Mouse (Mus musculus) left cerebral cortex, adult 11 months (tissue): ENCODE data around the gene Usp25.

Experiments used
- DNase-seq: peaks from one replicate; pipeline ENCODE4 v3.0.0; 2022; ENCODE audit warnings: low spot score

Usp25 gene

DNA sequence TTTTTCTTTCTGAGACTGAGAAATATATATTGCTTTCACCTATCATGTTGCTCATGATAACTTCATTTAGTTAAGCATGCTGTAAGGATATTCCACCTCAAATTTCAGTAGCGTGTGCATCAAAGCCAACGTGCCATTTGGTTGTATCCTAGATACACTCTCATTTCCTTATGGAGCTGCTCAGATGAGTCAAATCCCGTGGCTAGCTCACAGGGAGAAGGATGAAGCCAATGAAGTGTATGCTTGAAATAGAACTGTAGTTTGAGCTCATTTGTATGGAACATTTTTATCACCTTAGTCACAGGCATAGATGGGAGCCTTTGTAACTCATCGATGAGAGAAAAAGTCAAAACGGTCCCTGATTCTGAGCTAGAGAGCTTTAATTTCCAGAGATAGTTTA is 20.8 kb downstream of the Usp25 start:
- DNase-seq, result no peak

DNA sequence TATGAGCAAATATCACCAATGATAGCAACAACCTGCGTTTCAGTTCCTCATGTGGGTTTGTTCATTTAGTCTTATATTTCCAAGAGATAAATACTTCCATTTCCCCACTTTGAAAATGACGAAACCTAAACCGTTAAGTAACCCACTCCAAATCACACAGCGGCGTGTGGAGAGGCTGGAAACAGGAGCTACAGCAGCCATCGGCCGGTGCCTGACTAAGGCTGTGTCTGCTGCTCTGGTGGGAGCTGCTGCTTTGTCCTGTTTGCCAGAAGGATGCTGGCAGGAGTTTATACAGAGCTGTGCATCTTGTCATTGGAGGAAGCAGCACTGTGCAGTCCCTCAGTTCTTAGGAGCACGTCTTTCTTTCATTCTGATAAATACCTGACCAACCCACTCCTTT is 21.2 kb downstream of the Usp25 start:
- DNase-seq, result no peak

DNA sequence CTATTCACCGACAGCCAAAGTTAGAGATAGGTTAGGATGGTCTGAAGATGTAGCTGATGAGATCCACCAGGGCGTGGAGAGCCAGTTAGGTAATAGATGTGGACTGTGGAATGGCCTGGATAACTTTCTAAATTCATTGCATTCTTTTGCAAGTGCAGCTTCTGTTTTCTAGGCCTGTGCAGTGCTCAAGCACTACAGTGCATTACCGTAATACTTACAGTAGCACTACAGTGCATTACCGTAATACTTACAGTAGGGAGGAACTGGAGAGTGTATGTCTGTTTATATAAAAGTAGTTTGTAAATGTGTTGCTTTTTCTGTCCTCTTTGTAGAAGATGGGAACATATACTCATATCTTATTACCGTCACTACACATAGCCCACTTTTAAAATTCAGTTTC is 28.1 kb downstream of the Usp25 start:
- no peak for DNase-seq

DNA sequence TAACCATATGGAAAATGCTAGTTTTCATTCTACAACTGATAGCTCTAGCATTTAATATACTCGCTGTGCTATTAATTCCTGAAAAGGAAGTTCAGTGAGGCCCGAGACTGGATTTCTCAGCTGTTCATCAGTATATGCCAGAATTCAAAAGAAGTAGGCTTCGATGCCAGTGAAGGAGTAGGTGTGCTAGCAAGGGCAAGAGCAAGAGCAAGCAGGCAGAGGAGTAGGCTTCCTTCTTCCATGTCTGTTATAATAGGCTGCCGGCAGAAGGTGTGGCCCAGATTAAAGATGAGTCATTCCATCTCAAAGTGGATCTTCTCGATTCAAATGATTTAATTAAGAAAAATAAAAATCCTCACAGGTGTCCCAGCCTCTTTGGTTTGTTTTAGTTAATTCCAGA is 30.0 kb downstream of the Usp25 start:
- DNase-seq, result no peak

DNA sequence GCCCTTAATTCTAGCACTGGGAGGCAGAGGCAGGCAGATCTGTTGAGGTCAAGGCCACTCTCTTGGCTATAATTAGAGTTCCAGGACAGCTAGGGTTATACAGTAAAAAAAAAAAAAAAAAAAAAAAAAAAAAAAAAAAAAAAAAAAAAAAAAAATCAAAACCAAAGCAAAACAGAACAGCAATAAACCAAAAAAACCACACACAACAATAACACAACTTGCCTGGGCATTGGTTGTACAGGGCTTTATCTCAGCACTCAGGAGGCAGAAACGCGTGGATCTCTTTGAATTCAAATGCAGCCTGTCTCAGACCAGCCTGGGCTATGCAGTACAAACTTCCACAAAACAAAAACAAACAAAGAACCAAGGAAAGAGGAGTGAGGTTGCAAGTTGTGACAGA is 40.7 kb downstream of the Usp25 start:
- no peak for DNase-seq

DNA sequence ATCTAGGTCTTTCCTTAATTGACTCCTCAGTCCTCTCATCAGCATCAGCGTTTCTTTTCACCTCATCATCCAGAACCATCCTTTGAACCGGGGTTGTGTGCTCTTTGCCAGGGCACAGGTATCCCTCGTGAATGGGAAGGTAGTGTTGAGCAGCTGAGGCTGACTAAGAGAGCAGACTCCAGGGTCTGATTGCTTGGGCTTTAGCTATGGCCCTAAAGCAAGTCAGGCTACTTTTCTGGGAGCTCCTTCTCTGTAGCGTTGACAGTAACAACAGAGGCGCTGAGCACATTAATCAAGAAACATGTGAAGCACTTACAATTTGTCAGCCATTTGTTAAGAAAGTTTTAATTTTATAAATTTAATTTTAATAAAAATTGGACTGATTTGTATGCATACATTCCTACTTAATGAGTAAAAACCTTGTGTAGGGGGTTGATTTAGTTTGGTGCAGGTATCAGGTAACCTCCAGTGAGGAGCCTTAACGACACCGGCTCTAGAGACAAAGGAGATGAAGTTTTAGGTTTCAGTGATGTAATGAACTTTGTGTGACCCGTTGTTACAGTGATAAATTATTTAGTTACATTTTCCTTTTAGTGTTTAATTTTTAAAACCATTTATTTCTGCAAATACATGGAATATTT is 42.1 kb downstream of the Usp25 start:
- no peak for DNase-seq

DNA sequence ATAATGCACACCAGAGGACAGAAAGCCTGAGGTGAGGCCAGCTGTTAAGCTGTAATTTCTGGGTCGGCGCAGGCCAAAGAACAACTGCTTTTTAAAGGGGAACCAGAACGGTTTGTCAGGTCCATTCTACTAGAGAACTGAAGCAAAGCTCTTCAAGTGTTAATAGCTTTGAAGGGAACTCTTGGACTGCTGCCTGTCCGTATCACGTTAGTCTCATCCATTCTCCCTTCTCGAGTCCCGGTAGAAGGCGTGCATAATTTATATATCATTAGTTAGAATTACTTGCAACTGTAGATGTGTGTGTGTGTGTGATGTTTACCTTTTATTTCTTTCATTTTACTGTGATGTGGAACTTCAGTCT is 42.6 kb downstream of the Usp25 start:
- no peak for DNase-seq

DNA sequence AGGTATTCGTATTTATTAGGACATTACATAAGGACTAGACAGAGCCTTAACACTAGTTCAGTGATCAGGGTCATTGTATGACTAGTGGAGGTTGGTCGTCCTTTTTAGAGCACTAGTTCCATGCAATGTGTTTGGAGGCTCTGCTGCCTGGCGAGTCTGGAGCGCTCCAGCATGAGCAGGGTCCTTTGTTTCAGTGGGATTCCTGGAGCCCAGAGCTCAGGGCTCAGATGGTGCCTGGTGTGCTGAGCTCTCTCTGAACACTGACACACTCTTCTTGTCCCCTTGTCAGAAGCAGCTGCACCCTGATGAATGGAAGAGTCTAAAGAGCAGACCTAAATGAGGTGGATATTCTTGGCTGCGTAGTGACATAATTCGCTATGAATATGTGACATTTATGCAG is 45.1 kb downstream of the Usp25 start:
- peak; percentile 10 for DNase-seq

DNA sequence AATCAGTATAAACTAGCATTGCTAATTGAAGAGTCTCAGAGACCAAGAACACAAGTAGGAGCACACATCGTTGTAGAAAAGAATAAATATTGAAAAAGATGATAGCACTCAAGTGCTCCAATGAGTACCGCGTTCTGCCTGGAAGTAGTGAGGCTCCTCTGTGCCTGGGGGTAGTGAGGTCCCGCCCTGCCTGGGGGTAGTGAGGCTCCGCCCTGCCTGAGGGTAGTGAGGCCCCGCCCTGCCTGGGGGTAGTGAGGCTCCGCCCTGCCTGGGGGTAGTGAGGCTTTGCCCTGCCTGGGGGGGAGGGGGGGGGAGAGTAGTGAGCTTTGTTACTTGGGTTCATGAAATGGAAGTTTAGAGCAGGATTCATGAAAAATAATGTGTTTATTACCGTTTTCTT is 46.7 kb downstream of the Usp25 start:
- no peak for DNase-seq

DNA sequence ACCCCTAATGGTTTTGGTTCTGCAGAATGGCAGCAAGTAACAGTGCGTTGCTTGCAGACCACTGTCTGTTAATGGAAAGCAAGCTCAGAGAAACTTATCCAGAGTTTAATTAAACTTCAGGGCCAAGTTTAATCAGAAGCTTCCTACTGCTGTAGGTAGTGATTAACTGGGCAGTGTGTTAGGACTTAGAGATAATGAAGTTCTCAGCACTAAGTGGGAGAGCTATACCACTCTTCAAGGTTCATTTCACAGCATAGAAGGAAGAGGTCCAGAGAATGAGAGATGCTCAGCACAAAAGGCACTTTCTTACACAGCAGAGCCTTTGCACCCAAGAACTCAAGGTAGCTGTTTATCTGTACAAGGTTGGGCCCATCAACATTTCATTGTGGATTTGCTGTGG is 50.4 kb downstream of the Usp25 start:
- DNase-seq, result no peak

DNA sequence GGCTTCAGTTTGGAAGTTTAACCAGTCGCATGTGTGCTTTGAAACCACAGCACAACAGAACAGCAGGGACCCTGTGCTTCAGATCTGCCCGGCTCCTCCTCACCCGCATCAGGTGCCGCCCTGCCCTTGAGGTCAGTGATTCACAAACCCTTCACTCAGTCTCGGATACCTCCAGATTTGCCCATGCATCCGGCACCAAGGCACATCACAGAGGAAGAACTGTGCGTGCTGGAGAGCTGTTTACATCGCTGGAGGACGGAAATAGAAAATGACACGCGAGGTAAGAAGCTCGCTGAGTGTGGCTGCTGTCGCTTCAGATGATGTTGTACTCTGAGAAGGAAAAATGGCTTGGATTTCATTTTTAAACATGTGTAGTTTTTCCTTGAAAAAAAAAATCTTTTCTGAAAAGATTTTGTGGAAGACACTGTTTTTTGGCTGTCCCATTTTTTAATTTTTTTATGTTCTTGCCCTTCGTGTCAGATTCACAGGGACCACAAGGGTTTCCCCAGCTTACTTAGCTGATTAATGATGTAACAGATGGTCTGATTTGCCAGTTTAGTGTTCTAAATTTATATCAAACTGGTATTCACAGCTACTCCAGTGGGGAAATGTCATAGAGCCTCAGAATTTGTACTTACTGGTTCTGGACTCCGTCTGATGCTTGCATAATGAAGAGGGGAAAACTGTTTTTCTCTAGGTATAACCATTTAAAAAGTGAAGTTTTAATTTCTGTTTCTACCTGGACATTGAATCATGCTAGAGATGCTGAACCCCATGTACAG is 63.6 kb downstream of the Usp25 start:
- DNase-seq, result peak; percentile 22

DNA sequence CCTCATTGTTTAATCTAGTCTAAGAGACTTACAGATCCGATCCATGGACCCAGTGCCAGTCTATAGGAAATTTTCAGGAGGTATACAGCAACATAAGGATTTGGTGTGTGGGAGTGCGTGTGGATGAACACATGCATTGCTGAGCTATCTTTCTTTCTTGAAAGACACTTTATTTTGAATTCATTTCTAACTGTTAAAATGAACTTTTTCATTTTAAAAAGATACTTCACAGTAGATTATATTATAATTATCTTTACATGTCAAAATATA is 64.2 kb downstream of the Usp25 start:
- peak; percentile 12 for DNase-seq

DNA sequence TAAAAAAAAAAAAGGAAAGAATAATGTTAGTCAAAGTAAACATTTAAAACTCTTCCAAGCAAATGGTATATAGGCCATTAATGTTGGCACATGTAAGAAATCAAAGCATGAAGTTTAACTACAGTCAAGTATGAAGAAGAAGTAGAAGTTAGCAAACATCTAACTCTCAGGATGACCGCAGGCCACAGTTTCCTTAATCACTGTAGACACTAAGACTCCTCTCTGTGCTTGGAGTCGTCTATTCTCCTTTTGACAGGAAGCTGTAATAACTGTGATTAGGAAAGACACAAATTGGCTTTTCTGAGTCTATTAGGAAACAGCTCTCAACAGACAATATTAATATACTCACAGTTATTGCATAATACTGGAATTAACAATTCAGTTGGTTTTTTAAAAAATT is 70.6 kb downstream of the Usp25 start:
- no peak for DNase-seq

DNA sequence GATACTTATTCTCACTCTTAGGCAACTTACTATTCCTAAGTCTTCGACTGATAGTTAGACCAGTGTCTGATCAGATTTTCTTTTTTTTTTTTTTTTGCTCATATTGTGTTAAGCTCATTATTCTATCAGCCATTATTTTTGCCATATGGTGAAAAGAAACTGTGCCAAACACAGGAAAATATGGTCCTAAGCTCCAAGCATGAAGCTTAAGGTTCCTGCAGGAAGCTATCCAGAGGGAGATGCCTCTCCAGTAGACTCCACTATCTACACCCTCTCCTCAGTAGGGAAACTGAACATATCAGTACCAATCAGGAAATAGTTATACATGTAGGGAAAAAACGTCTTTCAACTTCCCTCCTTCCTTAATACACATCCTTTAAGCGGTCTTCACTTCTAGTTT is 76.3 kb downstream of the Usp25 start:
- no peak for DNase-seq

DNA sequence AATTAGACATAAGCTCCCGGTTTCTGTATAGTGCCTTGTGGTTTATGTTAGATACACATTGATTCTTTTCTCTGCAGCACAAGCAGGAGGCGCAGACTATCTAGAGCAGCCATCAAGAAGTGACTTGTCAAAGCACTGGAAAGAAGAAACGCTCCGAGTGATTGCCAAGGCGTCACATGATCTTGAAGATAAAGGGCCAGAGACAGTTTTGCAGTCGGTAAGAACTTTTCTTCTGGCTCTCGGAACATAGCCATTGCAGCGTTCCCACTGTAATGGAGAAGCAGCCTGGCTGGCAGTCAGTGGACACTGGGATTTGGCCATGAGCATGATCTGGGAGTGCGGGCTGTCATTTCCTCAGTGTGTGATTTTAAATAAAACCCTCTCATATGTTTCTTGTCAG is 80.0 kb downstream of the Usp25 start:
- DNase-seq, result no peak

DNA sequence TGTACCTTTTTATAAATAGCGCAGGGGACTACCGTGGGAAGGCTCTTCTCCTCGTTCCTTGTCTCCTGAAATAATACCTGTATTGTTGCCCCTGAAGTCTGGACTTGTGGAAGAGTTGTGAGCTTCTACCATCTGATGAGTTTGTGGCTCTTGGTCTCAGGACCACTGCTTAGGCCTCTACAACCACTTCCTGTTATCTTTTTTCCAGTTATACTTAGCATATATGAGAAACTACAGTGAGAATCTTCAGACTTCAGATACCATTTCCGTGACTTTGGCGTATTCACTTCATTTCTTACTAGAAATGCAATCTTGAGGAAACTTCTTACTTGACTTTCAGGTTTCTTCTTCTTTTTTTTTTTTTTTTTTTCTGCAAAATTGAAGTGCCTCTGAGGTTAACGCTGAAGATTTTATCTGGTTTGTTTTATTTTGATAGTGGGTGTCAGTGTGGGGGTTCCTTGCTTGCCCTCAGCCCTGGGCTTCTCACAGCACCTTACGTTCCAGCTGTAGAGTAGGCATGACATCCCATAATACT is 81.6 kb downstream of the Usp25 start:
- no peak for DNase-seq

DNA sequence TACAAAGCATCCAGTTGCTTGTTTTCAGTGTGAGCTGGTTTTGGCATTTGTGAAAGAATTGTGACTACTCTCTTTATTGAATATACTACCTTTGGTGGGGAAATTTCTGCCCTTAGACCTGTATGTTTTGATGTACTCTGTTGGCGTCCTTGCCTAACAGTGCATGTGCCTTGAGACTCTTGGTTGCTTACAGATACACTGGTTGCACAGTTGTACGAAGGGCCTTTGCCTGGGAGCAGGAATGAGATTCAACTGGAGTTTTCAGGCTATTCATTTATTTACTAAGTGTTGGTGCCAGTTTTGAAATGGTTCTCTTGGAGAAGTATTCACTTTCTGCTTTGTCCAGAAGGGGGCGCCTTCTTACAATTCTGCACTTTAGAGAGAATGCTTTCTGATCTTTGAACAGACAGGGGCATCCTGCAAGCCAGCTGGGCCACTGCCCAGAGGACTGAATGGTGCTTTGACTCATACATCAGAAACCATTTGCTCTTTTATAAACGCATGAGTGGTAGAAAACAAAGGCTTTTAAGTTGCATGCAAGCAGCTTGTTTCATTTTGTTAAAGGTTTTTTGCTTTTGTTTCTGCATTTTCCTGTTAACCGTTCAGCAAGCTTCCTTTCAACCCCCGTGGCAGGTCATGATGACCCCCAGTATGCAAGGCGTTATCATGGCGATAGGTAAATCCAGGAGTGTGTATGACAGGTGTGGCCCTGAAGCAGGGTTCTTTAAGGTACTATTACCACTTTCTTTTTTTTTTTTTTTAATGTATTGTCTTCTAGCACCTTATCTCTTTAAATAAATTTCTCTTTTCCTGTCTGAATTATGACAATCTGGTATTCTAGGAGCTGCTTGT is 85.7 kb downstream of the Usp25 start:
- peak; percentile 80 for DNase-seq

DNA sequence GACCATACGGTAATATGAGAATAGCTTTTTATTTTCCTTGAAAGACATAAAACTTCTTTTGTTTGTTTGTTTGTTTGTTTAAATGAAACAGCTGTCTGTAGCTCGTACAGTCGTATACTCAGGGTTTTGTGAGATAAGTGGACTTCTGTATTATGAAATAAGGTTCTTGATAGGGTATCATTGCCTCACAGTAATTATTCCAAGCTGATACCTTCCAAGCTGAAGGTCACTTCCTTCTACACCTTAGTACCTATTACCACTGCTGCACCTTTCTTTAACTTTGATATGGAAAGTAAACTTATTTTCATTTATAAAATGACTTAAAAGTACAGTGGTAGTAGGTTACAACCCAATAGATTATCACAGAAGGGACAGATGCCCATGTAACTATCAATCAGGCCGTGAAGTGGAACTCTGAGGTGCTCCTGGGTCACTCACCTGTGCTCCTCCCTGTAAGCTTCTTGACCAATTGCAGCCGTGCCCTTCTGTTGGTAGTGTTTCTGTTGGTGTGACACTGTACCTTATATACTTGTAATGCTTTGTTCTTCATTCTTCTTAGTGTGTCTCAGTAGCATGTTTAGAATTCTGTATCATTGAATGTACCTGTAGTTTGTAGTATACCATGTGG is 90.2 kb downstream of the Usp25 start:
- DNase-seq, result no peak

DNA sequence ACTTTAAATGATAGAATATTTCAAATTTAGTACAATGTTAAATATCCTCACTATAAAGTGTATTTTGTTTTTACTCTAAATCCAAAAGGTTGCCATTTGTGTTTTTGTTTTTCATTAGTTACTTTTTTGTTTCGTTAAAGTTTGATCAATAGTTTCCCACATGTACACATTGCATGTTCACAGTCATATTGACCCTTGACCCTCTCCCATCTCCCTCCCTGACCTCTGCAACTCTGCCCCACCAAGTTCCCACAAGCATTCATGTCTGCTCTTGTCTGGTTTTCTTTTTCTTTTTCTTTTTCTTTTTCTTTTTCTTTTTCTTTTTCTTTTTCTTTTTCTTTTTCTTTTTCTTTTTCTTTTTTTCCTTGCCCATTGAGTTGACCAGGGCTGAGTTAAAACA is 97.8 kb downstream of the Usp25 start:
- DNase-seq, result no peak

DNA sequence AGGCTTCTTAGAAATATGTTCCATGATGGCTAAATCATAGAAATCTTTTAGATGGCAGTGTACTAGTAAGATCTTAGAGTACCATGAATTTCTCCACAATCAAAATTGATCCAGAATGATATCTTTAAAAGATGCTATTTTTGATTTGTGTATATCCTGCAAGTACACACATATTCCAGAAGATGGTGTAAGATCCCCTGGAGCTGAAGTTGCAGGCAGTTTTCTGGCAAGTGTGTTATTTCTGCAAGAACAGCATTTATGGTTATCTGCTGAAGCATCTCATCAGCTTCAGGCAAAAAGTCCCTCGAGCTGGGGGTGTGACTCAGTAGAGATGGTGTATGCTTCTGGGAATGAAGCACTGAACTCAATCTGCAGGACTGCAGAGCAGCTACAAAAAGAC is 112.4 kb downstream of the Usp25 start:
- no peak for DNase-seq

DNA sequence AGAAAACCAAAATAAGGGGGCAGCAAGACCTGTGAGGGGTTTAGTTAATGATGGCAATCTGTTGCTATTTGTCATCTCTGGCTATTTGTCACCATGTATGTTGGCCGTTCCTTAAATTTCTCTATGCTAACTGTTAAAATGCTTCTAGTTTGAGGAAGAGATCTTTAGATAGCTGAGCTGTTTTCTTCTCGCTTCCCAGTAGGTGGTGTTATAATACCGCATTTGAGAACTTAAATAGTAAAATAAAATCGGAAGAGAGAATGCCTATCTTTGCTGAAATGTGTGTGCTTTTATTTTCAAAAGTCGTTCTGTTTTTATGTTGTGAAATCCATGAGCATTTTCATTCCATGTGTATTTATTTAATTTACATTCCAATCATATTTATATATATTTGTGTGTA is 115.2 kb downstream of the Usp25 start:
- DNase-seq, result no peak

DNA sequence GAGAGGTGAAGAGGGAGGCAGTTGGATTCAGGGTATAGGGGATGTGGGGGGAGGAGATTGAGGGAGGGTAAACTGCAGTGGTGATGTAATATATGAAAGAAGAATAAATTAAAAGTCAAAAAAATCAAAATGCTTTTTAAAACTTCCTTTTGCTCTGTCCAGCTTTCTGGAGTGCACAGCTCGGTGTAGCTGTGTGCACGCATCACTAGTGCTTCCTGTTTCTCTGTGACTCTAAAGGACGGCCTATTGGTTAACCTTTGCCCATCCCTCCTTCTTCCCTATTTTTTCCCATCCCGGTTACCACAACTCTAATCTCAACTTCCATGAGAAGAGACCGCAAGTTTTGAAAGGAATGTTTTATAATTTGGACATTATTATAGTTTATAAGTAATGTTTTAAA is 119.5 kb downstream of the Usp25 start:
- no peak for DNase-seq

DNA sequence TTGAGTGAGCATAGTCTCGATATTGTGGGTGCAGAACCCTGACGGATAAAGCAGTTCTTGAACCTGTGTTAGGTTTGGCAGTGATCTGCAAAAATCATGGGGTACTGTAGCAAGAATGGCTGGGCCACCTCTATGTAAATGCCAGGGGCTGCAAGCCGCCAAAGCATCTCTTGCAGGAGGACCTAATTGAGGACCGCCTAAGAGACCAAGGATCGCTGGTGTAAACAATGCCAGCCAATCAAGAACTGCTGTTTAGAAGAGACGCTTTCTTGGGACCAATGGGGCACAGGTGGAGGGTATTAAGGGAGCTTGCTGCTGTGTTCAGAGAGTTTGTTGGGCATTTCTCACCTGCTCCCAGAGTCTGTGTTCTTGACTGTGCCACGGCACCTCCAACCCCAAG is 127.1 kb downstream of the Usp25 start:
- DNase-seq, result no peak
